Mouse (Mus musculus): ENCODE data around the gene Elovl7.

The Elovl7 gene

DNA sequence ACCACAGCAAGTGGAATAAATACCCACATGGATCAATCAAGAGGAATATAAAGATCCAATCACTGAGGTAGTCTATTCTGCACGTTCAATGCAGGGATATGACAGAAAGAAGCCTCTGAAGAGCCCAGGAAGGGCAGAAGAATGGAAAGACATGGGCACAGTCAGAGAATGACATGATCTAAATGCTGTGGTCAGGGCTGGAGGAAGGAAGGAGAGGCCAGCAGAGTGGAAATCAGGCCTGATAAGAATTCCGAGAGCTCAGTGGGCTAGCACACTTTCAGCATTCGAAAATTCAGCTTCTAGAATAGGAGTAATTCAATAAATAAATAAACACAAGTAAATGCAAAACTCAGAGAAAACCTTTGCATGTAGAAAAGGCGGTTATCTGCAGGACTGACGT, 27.5 kb downstream of the Elovl7 start:
- DNase-seq (ENCODE audit: extremely low spot score) = no peak

DNA sequence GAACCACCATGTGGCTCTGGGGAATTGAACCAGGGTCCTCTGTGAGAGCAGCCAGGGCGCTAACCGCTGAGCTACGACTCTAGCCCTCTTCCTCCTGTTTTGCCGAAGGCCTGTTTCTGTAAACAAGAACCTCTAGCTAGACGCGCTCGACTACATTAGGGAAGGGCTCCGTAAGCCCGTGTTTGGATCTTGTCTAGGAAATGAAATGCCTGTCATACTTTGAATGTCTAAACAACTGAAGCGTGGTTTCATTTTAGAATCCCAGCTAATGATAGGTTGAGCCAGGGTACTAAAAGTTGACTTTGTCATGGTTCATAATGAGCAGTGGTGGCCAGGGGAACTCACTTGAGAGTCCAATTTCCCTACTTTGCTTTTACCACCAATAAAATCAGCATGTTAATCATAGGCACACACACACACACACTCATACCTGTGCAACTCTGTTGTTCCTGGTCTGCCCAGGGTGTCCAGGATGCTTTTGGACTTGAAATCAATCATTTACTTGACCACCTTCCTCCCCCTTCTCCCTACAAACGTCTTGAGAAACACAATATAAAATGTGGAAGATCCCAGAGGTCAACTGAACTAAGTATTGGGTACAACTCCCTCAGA, 31.0 kb downstream of the Elovl7 start:
- DNase-seq (ENCODE audit: extremely low spot score) = no peak

DNA sequence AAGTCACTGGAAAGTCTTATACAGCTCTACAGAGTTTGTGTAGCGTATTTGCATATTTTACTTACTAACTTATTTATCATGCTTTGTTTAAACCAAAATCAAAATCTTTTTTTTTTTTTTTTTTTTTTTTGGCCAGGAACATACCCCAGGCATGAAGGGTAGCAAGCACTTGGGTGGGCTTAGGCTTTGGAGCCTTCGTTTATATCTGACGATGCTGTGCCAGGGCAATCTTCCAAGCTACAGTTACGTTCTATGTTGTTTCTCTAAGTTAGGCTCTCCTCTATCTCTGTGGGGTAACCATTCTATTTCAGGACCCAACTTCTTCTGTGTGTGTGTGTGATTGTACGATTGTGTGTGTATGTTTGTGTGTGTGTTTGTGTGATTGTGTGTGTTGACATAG, 36.9 kb downstream of the Elovl7 start:
- DNase-seq (ENCODE audit: extremely low spot score) = no peak

DNA sequence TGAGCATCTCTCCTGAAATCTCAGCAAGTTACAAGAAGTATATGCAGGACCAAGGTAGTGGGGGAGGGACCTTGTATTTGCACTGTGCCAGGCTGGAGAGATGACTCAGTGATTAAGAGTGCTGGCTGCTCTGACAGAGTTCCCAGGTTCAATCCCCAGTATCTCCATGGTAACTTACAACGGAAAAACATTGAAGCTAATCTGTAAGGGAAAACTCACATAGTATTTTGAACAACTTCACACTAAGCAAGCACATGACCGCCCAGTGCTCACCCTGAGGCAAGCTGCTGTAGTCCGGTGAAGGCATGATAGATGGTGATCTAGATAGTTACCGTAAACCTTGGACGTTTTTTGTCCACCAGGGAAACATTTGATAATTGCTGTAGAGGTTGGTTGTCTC, 39.8 kb downstream of the Elovl7 start:
- no peak for DNase-seq (ENCODE audit: extremely low spot score)

DNA sequence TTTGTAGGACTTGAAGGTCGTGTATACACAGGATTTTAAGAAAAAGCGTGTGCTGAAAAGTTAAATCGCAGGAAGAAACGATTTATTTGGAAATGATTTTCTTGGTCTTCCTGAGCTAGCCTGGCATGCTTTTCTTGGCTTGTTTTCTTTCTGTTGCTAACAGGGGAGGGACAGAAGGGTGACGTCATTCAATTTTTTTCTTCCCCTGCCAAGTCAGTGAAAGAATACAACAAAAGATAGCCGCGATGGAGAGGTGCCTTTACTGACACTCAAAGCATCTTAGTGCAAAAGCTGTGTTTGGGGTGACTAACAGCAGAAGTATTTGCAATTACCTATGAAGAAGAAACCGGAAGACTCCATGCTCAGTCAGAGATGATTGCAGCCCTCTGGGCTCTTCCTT, 48.8 kb downstream of the Elovl7 start:
- no peak for DNase-seq (ENCODE audit: extremely low spot score)

DNA sequence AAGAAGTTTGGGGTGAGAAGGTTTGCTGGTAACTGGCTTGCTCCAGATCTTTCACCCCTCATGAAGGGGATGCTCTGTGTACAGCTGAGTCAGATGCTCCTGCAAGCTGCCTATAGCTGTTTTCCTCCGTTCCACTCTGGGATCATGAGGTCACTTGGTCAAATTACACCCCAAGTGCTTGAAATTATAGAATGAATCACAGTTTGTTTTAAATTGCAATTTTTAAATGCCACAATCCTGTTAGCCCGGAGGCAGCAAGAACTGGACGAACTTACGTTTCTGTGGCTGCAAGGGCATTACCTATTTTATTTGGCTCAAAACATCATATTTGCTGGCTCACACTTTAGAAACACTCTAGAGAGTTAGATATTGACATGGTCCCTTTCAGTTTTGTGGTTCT, 51.2 kb downstream of the Elovl7 start:
- no peak for DNase-seq (ENCODE audit: extremely low spot score)

DNA sequence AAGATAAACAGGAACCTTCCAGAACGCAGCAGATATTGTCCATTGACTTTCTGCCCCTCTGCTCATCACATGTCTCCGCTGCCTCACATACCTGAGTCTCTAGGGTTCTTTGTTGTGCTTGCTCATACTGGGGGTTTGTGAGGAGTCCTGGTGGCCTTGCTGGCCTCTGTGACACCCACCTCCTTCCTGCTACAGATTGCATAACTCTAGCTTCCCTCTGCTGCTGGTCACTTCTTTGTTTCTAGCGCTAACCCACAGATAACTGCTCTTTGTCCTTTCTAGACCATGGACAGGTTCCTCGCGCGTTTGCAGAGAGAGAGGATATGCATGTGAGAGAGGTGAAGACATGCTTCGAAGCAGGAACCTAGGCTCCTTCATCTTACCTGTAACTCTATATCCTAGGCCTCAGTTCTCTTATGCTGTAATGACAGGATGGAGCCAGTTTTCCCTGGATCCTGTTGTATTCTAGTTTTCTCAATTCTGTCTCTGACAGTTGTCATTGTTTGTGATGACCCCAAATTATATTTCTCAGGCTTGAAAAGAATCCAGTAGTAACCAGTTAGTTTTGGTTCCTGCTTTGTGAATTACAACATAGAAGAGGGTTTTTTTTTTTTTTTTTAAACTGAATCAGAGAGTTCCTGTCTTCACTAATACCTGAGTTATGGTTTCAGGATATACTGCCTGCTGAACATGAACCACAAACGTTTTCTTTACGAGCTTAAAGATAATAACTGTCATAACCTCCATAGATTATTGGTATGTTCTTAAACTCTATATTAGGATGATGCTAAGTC, 53.8 kb downstream of the Elovl7 start:
- DNase-seq (ENCODE audit: extremely low spot score) = no peak

DNA sequence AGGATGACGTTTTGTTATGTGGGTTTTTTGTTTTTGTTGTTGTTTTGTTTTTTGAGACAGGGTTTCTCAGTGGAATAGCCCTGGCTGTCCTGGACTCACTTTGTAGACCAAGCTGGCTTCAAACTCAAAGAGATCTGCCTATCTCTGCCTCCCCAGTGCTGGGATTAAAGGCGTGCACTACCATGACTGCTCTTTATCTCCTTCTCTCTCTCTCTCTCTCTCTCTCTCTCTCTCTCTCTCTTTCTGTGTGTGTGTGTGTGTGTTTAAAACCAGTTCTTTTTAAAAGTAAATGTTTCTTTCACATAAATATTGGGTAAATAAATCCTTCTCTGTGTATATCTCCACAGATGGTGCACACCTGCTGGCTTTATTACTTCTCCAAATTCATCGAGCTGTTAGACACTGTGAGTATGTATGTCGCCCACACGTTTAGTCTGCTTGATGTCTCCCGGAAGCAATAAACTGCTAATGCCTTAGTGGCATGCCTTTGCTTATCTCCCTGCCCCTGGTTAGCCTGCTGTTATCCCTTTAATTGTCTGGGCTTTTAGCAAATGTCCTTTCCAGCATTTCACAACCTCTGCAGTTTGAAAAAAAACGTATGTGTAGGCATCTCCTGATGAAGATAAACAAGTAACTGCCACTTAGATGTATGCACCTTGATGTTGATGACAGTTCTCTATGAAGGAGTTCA, 57.4 kb downstream of the Elovl7 start:
- DNase-seq (ENCODE audit: extremely low spot score) = no peak

DNA sequence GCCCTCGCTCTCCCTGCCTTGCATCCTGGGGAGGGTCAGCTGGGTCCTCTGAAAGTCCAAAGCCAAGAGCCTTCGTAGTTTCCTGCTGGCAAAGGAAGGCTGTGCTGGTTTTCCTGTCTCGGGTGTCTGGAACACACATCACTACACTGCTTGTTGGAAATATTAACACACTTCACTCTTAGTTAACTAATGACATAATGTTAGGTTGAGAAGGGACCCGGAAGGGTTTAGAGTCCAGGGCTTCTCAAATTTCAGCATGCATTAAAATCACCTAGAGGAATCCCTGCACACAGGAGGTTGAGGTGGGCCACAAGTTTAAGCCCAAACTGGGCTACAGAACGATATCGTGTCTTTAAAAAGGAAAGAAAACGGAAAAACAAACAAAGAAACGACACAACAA, 58.1 kb downstream of the Elovl7 start:
- DNase-seq (ENCODE audit: extremely low spot score) = peak; percentile 2

DNA sequence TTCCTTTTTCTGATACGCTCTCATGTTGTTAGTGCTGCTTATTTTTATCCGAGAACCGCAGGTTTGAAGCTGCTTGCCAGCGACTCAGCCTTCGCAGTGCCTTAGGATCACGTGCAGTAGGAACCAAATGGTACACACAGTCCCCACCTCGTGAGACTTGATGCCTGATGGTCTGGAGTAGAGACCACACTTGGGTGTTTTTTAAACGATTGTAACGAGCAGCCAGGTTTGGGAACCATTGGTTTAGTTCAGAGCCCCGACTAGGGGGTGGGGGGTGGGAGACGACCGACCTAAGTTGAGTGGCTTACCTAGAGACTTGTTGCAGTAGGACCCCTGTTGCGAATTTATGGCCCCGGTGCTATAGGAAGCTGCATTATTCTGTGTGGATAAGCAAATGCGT, 58.8 kb downstream of the Elovl7 start:
- DNase-seq (ENCODE audit: extremely low spot score) = peak; percentile 4

DNA sequence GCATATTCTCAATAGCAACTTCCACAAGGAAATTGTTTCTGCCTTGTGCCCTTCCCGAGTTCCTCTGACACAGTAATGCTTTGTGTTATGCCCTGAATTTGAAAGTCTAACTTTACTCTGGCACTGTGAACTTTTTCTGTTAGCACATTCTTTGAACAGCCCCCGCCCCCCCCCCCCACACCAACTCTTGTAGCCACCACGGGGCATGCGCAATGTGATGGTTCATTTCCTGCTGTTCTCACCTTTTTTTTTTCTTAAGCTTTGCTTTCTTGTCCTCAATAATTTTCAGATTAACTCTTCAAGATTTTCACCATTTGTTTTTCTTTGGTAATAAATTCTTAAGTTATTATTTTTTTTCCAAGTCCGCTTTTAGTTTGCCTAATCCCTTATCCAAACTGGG, 59.3 kb downstream of the Elovl7 start:
- no peak for DNase-seq (ENCODE audit: extremely low spot score)

DNA sequence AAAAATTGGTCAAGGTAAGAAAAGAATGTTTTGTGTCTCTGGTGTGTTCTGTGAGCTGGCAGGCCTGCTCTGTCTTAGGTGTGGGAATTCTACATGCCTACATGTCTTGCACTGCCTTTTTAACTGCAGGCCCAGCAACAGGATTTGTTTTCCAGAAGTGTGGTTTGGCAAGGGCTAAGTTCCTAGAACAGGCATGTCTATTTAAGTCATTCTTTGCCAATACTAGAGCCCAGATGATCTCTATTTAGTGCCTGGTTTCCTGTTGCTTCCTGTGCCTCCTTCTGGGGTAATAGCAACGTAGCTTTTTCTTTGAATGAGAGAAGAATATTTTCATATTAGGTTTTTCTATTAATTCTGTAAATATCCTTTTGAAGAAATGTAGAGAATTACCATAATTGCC, 62.4 kb downstream of the Elovl7 start:
- no peak for DNase-seq (ENCODE audit: extremely low spot score)

DNA sequence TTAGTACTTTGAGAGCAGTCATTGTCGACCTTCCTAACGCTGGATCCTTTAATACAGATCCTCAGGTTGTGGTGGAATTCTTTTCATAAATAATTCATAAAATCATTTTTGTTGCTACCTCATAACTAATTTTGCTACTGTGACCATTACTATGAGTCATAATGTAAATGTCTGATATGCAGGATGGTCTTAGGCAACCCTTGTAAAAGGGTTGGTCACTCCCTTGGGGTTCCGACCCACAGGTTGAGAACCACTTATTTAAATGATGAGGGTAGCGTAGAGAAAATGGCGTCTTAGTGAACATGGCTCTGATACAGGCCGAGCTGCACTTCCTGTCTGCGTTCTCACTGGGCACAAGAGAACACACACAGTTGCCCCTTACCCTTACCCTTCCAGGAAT, 63.1 kb downstream of the Elovl7 start:
- no peak for DNase-seq (ENCODE audit: extremely low spot score)

DNA sequence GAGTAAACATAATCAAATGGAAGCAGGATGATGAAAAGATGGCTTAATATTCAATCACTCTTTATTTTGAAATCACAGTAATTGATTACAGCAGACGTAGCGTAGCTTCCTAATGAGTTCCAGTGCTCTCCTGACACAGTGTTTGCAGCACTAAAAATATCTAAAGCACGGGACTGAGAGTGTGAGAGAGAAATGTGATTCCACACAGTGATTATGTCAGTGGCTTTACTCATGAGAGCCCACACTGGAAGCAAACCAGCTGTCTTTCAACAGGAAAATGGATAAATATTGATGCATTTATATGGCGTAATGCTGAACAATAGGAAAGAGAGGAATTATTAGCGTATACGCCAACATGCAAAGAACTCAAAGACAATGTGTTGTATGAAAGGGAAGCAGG, 64.4 kb downstream of the Elovl7 start:
- no peak for DNase-seq (ENCODE audit: extremely low spot score)

DNA sequence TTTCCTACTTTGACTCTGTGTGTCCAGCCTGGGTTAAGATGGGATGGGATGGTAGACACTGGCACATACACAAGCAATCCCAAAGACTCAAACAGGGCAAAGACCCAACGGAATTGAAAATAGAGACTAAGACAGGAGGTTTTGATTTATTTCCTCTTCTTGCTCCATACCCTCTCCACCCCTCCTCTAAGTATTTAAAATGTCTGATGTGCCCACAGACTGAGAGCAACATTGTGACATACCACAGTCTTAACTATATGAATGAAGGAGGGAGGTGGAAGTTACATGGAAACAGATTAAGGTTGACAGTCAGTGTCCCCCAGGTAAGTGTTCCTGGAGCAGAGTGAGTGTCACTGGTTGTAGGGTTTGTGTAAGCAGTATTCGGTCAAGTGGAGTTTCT, 70.1 kb downstream of the Elovl7 start:
- DNase-seq (ENCODE audit: extremely low spot score) = no peak

DNA sequence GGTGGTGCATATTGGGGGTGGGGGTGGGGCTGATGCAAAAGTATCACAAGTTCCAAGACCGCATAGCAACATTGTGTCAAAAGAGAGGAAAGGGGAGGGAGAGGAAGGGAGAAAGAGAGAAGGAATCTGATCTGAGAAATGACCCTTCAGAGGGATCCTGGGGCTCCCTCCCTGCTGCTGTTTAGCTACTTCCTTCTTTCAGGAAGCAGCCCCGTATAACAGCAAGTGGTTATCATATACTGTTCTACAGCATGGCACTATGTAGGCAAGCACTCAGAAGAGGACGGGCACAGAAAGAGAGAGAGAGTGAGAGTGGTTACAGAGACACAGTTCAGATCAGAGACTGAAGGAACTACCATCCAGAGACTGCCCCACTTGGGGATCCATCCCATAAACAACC, 73.7 kb downstream of the Elovl7 start:
- no peak for DNase-seq (ENCODE audit: extremely low spot score)

DNA sequence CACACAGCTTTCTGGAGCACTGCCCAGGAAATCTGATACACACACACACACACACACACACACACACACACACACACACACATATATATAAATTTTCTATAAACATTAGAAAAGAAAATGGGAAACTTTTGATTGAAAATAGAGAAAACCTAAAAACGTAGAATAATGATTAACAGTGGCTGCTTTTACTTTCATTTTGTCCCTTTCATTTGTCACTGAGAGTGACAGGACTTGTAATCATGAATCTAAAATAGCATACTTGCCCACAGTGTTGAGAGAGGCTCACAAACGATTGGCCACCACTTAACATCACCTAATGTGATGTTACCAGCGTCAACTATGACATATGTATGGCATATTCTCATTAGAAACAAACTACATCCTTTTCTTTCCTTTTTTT, 75.2 kb downstream of the Elovl7 start:
- no peak for DNase-seq (ENCODE audit: extremely low spot score)

DNA sequence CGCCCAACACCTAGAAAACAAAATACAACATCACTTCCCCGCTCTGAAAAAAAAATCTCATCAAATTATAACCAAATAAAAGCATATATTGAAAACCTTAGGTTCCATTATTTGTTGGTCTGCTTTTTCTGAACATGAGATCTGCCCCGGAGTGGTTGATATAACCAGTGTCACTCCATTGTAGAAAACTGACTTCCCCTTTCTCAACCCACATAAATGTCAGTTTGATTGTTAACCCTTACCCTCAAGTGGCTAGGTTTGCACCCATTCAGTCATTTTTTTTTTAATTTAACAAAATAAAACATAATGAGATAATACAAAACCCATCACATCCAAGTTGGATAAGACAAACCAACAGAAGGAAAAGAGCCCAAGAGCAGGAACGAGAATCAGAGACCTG, 76.1 kb downstream of the Elovl7 start:
- no peak for DNase-seq (ENCODE audit: extremely low spot score)

DNA sequence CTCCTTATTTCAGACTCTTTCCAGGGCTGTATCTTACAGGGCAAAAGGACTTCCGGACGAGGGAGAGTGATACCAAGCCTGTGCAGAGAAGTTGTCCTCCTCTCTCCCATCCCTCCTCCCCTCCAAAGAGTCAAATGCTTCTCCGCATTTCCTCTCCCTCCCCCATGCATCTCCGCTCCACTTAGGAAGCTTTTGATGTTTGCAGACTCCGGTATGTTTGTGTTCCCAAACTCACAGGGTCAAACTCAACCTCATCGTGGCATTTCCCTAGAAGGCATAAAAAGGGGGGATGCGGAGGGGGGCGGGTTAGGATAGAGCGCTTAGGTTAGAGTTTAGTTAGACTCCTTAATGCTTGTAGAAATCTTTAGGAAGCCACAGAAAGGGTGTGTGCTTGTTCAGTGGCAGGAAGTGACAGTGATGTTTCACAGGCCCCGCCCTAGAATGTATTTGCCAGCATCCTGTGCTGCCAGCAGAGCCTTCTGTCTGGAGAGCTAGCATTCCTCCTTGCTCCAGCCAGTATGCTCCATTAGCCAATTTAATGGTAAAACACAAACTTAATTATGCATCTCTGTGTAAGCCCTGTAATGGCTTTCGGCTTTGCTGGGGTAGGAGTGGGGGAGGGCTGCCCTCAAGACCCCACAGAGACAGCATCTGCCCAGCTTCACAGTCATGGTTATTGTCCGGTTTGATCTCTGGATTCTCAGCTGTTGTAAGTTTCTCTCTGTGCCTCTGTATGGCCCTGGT, 83.3 kb downstream of the Elovl7 start:
- DNase-seq (ENCODE audit: extremely low spot score) = peak; percentile 71

DNA sequence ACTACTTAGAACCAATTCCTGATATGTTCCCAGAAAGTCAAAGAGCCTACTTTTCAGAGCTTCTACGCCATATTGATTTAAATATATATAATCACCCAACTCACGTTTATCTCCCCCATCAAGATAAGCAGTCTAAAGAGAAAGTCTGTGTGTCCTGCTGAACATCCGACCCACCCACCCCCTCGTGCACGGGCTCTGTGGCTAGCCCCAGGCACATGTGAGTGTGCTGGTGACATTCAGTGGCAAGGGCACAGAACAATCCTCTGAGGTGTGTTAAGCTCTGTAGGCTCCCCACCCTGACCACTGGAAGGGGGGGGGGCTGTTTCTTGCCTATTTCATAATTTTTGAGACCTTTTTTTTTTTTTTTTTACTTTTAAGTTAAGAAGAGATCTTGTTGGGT, 84.0 kb downstream of the Elovl7 start:
- no peak for DNase-seq (ENCODE audit: extremely low spot score)

DNA sequence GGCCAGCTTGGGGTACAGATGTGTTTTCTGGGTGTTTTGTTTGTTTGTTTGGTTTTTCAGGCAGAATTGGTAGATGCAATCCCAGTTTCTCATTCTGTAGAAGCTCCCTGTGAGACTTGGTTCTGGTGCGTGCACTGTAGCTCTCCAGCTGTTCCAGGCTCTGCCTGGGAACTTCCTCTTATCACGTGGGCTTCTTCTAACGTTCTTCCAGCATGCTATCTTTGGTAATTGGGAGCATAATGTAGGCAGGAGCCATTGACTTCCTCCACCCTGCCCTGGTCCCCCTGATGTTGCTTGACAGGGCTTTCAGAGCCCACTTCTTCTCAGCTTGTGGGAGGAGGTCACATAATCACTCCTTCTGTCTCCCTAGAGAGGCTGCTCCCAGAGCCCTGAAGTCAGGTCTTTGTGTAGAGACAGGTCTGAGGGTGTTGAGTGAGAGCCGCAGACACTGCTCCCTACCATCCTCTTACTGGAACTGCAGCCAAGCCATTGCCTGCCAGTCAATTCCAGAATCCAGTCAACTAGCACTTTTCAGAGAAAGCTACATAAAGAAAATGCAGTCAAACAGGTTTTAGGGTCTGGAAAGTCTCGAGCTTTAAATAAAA, 86.2 kb downstream of the Elovl7 start:
- DNase-seq (ENCODE audit: extremely low spot score) = peak; percentile 54

DNA sequence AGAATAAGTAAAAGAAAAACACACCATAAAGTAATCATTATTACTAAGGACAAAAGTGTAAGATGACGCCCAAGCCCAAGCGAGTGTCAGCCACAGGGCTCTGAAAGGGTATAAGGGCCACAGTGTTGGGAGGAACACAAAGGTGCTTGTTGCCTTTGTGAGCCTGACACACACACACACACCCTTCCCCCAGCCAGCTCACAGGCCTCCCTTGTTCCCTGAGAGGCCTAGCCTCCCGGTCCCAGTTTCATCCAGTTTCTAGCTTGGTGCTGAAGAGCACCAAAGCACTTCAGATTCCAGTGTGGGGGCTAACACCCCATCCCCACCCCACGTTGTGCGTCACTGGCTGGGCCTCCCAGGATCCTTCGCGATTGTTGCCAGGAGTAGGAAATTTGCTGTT, 87.2 kb downstream of the Elovl7 start:
- DNase-seq (ENCODE audit: extremely low spot score) = peak; percentile 16
